Mouse (Mus musculus) limb, embryonic 11.5 days (tissue): Measurements from ENCODE around the gene Gpr4. TPM values are rescaled to one million over a fixed set of nuclear protein-coding genes. Genes with fewer than 3 reads are reported as not detected.

Experiments
- ATAC-seq: fragments of 200-750 bp; cut with Nextera tagmentation; 2 replicates; pipeline ENCODE4 v1.8.0; 2017; ENCODE audit warnings: low read depth; ENCODE audit not compliant: insufficient number of reproducible peaks, low FRiP score, low TSS enrichment
- DNase-seq: peaks from one replicate; pipeline ENCODE4 v3.0.0-alpha.2; 2015; ENCODE audit warnings: low spot score
- H3K27ac ChIP-seq: fragments of 300-500 bp; sonication (generic); replicated peaks from 2 replicates; pipeline ENCODE4 v1.5.1; 2014; ENCODE audit warnings: low read depth, mild to moderate bottlenecking, low read length
- H3K27me3 ChIP-seq: fragments of 300-500 bp; sonication (generic); 2 replicates; pipeline ENCODE4 v1.6.1; 2014; ENCODE audit warnings: mild to moderate bottlenecking, low read length, mixed read lengths; ENCODE audit not compliant: control insufficient read depth, insufficient read depth
- H3K36me3 ChIP-seq: fragments of 300-500 bp; sonication (generic); 2 replicates; pipeline ENCODE4 v1.6.1; 2014; ENCODE audit warnings: mild to moderate bottlenecking, low read length, moderate library complexity, mixed read lengths; ENCODE audit not compliant: control insufficient read depth, insufficient read depth
- H3K4me1 ChIP-seq: fragments of 300-500 bp; sonication (generic); 2 replicates; pipeline ENCODE4 v1.6.1; 2014; ENCODE audit warnings: low read length, mixed read lengths; ENCODE audit not compliant: control insufficient read depth, insufficient read depth
- H3K4me2 ChIP-seq: fragments of 300-500 bp; sonication (generic); 2 replicates; pipeline ENCODE4 v1.6.1; 2014; ENCODE audit warnings: low read depth, mild to moderate bottlenecking, moderate library complexity; ENCODE audit not compliant: severe bottlenecking
- H3K4me3 ChIP-seq: fragments of 300-500 bp; sonication (generic); 2 replicates; pipeline ENCODE4 v1.5.1; 2014; ENCODE audit warnings: low read depth, low read length
- H3K9ac ChIP-seq: fragments of 300-500 bp; sonication (generic); 2 replicates; pipeline ENCODE4 v1.6.1; 2014; ENCODE audit warnings: mild to moderate bottlenecking, low read length
- H3K9me3 ChIP-seq: fragments of 300-500 bp; sonication (generic); 2 replicates; pipeline ENCODE4 v1.6.1; 2016; ENCODE audit warnings: low read length; ENCODE audit not compliant: control insufficient read depth
- WGBS: fragments of 180-500 bp; shearing (Covaris S2); extraction: QIAGEN DNeasy Blood & Tissue Kit; methylation state at CpG from one replicate; pipeline ENCODE4 v1.1.7; 2014; 5-methylcytosine and 5-hydroxymethylcytosine counted together
- polyA plus RNA-seq: library from polyadenylated mRNA; unstranded; fragments of >200 nt; fragmentation: Nextera tagmentation; extraction: Ambion mirVana; gene quantifications from 2 replicates; pipeline ENCODE4 v1.2.1, GENCODE M21; 2014

Gene Gpr4
- polyA plus RNA-seq, 1 experiment from 2014 or later = 10.5 TPM

DNA sequence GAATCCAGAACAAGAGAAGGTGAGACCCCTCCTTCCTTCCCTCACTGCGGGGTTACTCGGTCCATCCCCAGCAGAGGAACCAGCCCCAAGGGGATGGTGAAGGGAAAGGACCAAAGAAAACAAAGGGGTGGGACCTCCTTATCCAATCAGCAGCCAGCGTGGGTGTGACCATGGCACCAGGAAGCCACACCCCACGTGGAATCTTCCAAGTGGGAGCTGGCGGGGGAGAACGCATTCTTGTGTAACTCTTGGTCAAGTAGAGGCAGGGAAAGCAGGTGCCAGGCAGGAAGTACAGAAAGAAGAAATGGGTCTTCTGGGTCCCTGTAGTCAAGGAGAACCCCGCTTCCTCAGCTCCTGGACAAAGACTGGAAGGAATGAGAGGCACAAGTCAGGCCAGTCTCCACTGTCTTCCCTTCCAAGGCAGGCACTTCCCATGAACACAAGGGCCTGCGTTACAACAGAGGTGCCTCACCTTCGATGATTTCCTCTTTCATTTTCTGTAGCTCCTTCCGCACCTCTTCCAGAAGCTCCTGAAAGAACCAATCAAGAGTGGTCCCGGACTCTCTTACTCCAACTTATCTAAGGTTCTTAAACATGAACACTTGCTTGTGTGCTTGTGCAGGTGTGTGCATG lies 45.2 kb downstream of the Gpr4 start:
- Histone ChIP-seq H3K9ac (no peak overlapping the region), H3K9me3 (no peaks in the 10 kb centered on the region), H3K27ac (no peak overlapping the region), H3K4me2 (no peak overlapping the region), H3K36me3 (peaks cover 28% of the 10 kb centered on the region; the same call in 1 of the 2 replicates), H3K27me3 (no peaks in the 10 kb centered on the region), H3K4me1 (no peaks in the 10 kb centered on the region), H3K4me3 (no peak overlapping the region)
- 37% methylated on average over 11 of the region's 11 CpGs for WGBS
- DNase-seq = peak; percentile 61
- ATAC-seq = no peak; the same call in 1 of the 2 replicates

- no peaks in the 10 kb centered on the region for H3K4me1 ChIP-seq
- no peak overlapping the region for H3K27ac ChIP-seq
- H3K4me3 ChIP-seq = no peak overlapping the region
- H3K9me3 ChIP-seq = no peaks in the 10 kb centered on the region
- no peak for ATAC-seq
- no peaks in the 10 kb centered on the region for H3K27me3 ChIP-seq
- H3K36me3 ChIP-seq = peaks cover 28% of the 10 kb centered on the region; the same call in 1 of the 2 replicates
- no peak overlapping the region for H3K4me2 ChIP-seq
- no peak overlapping the region for H3K9ac ChIP-seq
- WGBS = 75% methylated on average over 3 of the region's 3 CpGs
- DNase-seq = no peak
Observed at GRCm38 (mm10) chr7:19258336-19258735, 46.0 kb downstream of the Gpr4 start.

GRCm38 (mm10) chr7:19265147-19265546 lies 52.8 kb downstream of the Gpr4 start:
- Histone ChIP-seq H3K4me3 (0 out of 2 replicates have a peak overlapping the region, but pooled peaks have one; percentile 6), H3K27ac (no peak overlapping the region), H3K36me3 (peaks cover 23% of the 10 kb centered on the region), H3K9me3 (no peaks in the 10 kb centered on the region), H3K4me1 (peaks cover 15% of the 10 kb centered on the region), H3K4me2 (no peak overlapping the region), H3K27me3 (no peaks in the 10 kb centered on the region), H3K9ac (no peak overlapping the region)
- 46% methylated on average over 7 of the region's 7 CpGs for WGBS
- DNase-seq (no peak), ATAC-seq (no peak)

DNA sequence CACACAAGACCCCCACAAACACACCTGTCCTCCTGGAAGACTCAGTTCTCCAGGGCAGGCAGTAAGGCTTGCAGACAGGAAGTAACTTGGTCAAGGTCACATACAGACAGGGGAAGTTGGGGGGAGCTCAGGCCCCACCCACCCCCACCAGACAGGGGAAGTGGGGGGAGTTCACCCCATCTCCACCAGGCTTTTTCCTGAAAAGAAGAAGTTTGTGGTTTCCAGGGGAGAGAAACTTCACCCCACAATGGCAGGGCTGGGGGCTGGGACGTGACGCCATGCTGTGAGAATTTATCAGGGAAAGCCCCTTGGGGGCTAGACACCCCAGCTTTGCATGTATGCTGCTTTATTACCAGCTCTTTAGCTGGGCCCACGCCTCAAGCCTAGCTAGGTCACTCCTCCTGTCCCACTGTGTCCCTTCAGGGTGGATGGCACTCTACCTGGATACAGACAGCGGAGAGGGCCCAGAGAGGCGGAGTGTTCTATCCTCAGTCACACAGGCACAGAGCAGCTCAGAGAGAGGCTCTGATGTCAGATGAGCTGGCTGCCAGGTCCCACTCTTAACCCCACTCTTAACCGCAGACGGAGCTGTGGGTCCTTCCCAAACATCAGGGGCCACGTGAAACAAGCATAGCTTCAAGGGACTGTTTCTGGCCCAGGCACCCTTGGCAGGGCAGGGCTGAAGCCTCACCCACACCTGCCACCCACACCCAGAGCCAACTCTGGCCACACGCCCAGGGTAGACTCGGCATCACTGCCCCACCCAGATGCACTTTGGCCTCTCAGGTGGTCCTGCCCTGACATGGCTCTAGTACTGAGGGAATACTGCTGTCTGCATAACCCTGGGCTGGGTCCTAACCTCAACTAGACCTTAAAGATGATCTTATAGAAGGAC lies 53.8 kb downstream of the Gpr4 start:
- ATAC-seq (no peak), DNase-seq (no peak)
- Histone ChIP-seq H3K9me3 (no peaks in the 10 kb centered on the region), H3K36me3 (peaks cover 16% of the 10 kb centered on the region), H3K4me2 (no peak overlapping the region), H3K9ac (no peak overlapping the region), H3K4me3 (no peak overlapping the region), H3K27me3 (no peaks in the 10 kb centered on the region), H3K27ac (no peak overlapping the region), H3K4me1 (peaks cover 22% of the 10 kb centered on the region)
- WGBS = 78% methylated on average over 10 of the region's 10 CpGs

DNA sequence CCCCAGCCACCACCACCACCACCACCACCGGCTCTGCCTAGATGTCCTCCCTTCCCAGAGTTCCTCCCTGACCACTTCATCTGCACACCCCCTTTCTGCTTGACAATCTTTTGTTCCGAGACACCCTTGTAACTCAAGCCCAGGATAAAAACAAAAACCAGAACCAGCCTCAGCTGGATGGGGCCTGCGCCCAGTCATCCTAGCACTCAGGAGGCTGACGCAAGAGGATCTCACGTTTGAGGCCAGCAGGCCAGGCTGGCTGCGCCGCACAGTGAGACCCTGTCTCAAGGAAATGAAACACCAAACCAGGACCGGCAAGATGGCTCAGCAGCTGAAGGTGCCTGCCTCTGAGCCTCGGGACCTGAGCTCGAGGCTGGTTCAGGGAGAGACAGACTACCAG lies 54.7 kb downstream of the Gpr4 start:
- Histone ChIP-seq H3K4me2 (no peak overlapping the region), H3K27me3 (no peaks in the 10 kb centered on the region), H3K4me1 (peaks cover 22% of the 10 kb centered on the region), H3K4me3 (0 out of 2 replicates have a peak overlapping the region, but pooled peaks have one; percentile 8), H3K27ac (no peak overlapping the region), H3K9me3 (no peaks in the 10 kb centered on the region), H3K36me3 (peaks cover 16% of the 10 kb centered on the region), H3K9ac (peak overlapping the region; percentile 22; the same call in 1 of the 2 replicates)
- DNase-seq (no peak), ATAC-seq (no peak)
- 73% methylated on average over 10 of the region's 10 CpGs for WGBS

GRCm38 (mm10) chr7:19268993-19269681 lies 56.8 kb downstream of the Gpr4 start:
- peaks cover 22% of the 10 kb centered on the region for H3K4me1 ChIP-seq
- no peaks in the 10 kb centered on the region for H3K27me3 ChIP-seq
- peak overlapping the region; percentile 89 for H3K4me3 ChIP-seq
- H3K9ac ChIP-seq = peak overlapping the region; percentile 48
- DNase-seq (no peak), ATAC-seq (no peak)
- peak overlapping the region; percentile 70 for H3K27ac ChIP-seq
- no peaks in the 10 kb centered on the region for H3K9me3 ChIP-seq
- 36% methylated on average over 10 of the region's 10 CpGs for WGBS
- peaks cover 9% of the 10 kb centered on the region for H3K36me3 ChIP-seq
- peak overlapping the region; percentile 99 for H3K4me2 ChIP-seq

- WGBS = under 1% methylated on average over 19 of the region's 19 CpGs
- Histone ChIP-seq H3K36me3 (peaks cover 2% of the 10 kb centered on the region; the same call in 1 of the 2 replicates), H3K27me3 (no peaks in the 10 kb centered on the region), H3K4me1 (peaks cover 22% of the 10 kb centered on the region), H3K27ac (peak overlapping the region; percentile 70), H3K9ac (peak overlapping the region; percentile 48), H3K4me3 (peak overlapping the region; percentile 89), H3K9me3 (no peaks in the 10 kb centered on the region), H3K4me2 (peak overlapping the region; percentile 99)
- peak; percentile 61 for DNase-seq
- ATAC-seq = no peak
Observed at GRCm38 (mm10) chr7:19269721-19270441, 57.5 kb downstream of the Gpr4 start.
